Mouse (Mus musculus) layer of hippocampus, postnatal 10 days (tissue): ENCODE data around the gene Fam117a. TPM values are rescaled to one million over a fixed set of nuclear protein-coding genes. Genes with fewer than 3 reads are reported as not detected.

Experiments
- DNase-seq, 2 experiments: peaks; one replicate each; pipeline ENCODE4 v3.0.0; 2021; ENCODE audit warnings: low spot score in 2 of 2
- total RNA-seq, 2 experiments: library from RNA; stranded (reverse); gene quantifications; 2 replicates each; pipeline ENCODE4 v1.2.3; 2021

Fam117a gene
- total RNA-seq, 2 experiments from 2014 or later: 5.8 to 6.5 TPM

DNA sequence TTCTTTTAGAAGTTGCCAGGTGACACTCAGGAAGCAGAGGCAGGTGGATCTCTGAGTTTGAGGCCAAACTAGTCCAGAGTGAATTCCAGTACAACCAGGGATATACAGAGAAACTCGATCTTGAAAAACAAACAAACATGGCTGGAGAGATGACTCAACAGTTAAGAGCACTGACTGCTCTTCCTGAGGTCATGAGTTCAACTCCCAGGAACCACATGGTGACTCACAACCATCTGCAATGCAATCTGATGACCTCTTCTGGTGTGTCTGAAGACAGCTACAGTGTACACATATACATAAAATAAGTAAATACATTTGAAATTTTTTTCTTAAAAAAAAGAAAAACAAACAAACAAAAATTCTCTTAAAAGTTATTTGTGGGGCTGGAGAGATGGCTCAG lies 6.2 kb upstream of the Fam117a start:
- no peak for DNase-seq

DNA sequence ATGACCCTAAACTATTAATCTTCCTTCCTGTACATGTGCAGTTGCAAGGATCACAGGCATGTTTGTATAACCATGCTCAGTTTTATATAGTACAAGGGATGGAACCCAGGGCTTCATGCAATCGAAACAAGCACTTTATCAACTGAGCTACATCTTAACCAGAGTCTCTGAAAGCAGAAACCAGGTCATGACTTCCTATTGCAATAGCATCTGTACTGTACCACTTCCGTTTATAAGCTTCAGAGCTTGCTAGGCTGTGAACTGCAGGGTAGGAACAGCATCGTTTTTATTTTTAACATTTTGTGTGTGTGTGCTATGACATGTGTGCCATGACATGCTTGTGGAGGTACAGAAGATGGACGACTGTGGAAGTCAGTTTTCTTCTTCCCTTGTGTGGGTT lies 3.6 kb upstream of the Fam117a start:
- DNase-seq: no peak

DNA sequence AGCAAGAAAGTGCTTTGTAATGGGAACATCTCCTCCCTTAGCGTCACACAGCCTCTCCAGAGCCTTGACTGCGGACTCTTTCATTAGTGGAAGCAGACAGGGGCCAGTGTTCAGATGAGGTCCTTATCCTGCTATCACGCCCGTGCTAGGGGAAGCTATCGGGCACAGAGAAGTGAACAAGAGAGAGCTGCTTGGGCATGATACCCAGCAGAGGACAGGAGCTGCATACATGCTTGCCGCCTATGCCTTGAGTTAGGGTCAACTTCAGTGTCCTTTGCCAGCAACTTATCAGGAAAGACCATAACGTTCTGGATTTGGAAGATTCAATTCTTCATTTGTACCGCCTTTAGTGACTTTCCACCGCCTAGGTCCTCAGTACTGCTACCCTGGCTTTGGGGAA lies 3.0 kb upstream of the Fam117a start:
- DNase-seq: no peak

DNA sequence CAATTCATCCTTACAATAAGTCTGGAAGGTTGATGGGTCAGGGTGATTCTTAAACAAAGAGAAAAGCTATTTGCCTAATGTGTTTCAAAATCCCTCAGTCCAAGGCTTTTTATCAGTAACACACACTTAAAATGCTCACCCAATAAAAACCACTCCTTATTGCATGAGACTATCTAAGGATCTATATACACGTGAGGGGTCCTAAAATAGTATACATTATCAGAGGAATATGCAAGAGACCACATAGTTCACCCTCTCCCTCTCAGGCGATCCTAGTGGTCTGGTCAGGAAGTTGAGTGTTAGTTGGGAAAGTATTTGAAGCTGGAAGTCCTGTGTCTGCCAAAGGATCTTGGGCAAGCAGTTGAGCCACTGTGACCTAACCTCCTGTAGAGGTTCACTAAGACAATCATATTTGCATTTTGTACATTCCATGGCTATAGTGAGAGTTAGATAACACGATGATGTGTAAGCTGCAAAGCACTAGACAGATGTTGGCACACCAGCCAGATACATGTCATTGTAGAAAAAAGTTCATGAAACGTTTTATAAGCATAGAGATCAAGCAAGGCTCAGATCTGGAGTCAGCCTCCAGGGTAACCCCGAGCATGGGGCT lies 2.3 kb upstream of the Fam117a start:
- no peak for DNase-seq

DNA sequence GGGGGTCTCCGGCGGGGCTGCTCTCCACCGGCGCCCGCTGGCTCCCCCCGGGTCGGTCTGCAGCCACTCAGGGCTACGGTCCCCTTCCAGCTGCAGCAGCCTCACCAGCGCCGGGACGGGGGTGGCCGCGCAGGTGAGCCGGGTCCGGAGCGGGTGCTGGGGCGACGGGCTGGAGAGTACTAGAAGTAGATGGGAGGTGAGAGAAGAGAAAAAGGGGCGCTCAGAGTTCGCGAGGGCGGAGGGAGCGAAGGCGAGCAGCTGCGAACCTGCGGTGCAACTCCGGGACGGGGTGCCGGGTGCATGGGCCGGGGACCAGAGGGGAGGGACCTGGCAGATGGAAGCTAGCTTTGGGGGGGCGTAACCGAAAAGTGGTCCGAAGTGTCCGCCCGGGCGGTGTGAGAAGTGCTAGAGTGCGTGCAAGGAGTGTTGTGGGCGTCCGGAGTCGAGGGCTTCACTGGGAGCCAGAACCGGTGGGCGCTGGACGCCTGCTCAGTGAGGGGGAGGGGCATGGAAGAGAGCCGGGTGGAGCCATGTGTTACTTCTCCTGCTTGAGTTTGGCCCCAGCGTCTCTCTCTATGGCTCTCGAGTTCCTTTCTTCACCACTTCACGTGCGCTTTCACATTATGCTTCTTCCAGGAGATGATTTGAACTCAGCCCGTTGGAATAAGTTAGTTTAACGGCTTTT lies 453 bp downstream of the Fam117a start:
- peak; percentile 34 to 45 for DNase-seq

DNA sequence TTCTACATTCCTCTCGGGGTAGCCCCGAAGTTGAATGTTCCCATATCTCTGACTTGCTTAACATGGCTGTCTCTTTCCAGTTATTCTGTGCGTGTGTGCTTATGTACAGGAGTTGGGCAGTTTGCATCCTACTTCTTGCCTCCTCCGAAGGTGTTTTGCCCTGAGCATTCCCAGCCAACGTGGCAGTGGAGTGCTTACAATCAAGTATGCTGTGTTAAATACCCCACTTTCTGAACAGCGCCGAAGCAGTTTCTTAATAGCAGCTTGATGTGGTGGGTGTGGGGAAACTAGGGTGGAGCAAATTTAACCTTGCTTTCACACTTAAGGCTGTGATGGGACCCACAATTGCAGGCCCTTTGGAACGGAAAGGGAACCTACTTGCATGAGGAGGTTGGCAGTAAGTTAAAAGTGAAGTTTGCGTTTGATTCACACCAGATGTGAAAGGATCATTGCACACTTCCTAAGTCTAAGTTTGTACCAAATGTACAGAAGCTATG lies 1.1 kb downstream of the Fam117a start:
- DNase-seq: no peak

DNA sequence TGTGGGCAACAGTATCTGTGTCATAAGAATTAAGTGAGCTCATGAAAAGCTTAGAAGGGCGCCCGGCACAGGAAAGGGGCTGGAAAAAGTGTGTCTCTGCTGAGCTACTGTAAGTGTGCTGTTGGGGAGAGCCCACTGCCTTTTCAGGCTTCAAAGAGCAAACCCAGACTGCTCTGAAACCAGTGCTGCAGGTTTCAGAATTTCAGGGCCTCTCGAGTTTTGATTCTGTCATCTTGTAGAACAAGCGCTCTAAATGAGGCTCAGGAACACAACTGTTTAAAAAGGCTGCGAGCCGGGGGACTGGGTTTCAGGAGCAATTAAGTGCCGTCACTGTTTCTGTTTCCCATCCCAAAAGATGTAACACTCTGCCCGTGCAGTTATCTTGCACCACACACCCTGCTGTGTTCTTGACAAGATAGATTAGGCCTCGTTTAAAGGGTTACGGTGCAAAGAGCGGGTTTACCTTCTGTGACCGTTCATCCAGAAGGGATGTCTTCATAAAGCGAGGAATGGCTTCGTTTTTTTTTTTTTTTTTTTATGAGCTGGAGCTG lies 2.7 kb downstream of the Fam117a start:
- no peak for DNase-seq

DNA sequence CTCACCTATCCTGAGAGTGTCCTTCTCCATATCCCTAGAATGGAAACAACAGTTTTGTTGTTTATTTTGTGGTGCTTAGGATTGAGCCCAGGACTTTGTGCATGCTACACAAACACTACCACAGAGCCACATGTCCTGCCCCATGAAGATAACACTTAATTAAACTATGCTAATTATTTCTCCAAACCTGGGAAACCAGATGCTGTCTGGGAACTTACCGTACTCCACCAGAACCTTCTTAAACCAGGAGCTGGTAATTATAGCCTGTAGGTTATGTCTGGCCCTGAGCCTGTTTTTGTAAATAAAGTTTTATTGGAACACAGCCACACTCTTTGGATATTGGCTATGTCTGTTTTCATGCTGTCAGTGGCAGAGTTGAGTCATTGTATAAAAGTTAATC lies 3.4 kb downstream of the Fam117a start:
- DNase-seq: no peak

DNA sequence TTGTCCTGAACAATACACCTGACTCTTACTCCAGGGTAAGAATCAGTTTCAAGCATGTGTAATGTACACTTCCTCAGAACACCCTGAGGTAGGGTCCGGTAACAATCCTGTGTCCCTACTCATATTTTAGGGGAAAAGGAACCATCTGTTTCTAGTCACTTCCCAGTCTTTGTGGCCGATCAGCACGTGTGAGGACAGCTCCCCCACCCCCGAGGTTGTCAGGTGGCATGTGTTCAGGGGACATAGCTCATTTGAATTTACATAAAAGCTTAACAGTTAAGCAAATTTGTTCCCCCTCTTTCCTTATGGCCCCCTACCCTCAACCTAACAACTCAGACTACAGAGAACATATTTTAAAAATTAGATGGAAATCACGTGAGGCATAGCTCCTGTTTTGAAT lies 3.8 kb downstream of the Fam117a start:
- no peak for DNase-seq

DNA sequence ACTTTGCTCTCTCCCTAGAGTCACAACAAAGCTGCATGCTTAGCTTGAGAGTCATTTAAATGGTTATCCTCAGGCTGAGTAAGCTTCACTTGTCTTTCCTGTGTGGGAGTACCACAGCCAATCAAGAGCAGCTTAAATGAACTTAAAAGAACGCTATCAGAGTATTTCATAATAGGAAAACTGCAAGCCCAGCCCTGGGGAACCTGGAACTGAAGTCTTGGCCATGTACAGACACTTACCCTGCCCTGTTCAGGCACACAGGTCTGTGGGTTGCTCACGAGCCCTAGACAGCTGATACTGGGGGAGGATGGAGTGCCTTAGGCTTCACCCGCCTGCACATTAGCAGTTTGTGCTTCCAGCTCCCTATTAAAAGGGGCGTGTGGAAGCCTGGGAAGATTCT lies 6.4 kb downstream of the Fam117a start:
- no peak for DNase-seq

DNA sequence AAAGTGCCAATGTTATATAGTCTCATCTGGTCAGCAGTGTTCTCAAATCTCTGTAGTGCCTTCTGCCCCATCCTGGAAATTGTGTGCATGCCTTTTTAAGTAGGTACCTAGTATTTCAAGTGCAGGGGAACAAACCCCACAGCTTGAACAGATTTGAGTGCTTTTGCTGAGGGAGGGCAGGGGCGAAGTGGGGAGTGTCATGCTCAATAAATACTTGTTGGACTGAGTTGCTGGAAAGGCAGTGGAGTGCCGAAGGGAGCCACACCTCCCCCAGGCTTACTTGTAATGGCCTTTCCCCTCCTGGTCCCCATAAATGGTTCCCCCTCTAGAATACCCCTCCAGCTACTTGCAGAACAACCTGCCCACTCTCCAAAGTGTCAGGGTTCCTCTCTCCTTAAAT lies 7.4 kb downstream of the Fam117a start:
- DNase-seq: no peak

DNA sequence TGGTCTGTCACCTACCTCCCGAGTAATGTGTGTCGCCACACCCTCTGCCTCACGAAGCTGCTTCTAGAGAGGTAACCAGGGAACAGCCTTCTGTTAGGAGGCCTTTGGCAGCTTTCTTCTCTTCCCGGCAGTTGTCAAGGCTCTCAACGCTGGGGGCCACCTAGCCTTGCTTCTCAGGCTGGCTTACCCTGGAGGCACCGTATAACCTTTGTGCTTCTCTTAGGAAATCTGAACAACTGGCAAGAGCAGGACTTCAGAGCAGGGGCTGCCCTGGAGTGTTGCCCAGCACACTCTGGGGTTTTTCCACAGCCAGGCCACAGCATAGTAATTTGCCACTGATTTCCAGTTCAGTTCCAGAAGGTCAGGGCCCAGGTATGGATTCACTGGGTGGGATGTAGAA lies 13.5 kb downstream of the Fam117a start:
- no peak for DNase-seq

DNA sequence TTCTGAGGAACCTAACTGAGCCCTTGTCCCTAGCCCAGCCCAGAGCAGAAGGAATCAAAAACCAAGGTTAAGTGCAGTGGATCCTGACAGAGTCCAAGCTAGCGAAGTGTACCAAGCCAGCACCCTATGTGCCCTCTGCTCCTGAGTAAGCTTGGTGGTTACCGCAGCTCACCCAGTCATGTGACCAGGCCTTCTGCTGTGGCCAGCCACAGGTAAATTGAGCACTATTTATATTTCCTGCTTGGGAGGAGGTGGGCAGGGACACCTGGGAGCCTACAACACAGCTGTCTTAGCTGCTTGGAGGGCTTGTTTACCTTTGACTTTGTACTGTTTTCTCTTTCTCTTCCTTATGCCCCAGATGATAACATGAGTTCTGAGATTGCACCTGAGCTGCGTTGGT lies 14.1 kb downstream of the Fam117a start:
- DNase-seq: no peak

DNA sequence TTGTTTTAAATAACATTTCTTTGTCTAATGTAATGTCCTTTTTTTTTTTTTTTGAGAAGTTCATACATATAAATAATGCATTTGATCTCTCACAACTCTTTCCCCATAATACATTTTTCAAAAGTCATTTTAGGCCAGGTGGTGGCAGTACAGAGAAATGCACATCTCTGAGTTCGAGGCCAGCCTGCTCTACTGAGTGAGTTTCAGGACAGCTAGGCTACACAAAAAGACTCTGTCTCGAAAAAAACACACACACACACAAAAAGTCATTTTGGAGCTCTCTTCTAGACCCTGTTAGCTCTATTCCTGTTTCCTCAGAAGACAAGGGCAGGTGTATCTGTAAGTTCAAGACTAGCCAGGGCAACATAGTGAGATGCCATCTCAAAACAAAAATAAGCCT lies 15.9 kb downstream of the Fam117a start:
- no peak for DNase-seq

DNA sequence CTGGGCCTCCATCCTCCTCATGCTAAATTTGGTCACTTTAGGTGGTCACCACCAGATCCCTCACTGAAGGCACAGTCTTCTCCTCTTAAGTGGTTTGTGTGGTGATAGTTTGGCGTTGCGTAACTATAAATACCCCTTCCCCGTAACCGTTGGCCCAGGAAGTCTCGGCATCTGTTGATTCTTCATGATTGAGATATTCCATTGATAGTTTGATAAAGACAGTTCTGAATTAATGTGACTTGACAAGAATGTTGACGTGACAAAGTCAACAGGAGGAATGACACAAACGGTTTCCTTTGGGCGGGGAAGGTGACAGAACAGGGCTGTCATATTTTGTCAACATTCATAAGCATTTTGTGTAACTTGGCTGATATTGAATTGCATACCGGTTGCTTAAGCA lies 16.4 kb downstream of the Fam117a start:
- DNase-seq: no peak

DNA sequence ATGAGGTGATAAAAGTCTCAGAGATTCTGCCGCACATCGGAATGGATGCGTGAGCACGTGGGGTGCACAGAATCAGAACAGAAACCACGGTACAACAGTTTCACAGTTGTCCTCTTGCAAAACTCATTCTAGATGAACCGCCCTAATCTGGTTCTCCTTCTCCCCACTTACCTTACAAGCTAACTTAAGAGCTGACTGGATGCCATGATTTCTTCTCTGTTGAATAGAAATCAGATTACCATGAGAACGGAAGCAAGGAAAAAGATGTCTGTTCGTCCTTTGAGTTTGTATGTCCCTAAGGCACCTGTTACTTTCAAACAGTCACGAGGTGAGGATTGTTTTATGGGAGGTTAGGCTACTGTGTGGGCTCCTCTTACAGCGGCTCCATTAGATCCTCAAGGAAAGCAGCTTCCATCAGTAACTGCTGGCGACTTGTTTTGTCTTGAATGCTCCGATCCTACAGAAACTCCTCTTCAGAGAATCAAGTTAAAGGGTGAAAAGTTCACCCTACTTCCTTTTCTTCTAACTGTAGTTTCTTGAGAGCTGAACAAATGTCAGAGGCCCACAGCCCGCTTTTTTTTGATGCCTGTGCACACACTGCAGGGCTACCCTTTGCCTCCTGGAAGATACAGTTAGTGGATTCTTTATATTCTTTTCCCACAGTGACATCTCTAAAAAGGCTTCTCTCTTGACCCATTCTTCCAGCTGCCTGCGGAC lies 17.6 kb downstream of the Fam117a start:
- DNase-seq: no peak

DNA sequence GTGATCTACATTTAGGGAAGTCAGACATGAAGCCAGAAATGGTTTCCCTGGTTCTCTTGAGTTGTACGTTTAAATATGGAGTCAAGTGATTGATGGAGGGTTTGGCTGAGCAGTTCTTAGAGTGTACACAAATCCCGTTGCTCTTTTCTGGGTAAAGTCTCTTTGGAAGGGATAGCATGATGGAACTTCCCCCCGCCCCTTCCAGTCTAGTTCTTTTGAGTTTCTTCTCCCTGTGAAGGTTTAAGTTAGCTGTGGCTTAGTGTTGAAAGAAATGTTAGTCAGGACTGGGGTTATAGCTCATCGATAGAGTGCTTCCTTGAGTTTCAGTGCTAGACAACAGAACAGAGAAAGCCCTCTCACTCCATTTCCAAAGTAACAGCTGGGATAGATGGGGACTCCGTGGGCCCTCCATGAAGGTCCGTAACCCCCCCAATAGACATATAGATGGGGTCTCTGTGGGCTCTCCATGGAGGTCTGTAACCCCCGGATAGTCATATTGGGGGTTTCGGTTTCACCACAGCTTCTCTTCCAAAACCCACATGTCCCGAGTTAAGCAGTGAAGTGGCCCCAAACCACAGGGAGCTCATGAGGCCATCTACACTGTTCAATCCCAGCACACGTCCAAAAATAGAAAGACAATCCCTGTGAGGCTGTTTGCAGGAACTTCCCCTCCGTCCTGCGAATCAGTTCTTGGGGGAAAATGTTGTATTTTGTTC lies 18.3 kb downstream of the Fam117a start:
- DNase-seq: no peak

DNA sequence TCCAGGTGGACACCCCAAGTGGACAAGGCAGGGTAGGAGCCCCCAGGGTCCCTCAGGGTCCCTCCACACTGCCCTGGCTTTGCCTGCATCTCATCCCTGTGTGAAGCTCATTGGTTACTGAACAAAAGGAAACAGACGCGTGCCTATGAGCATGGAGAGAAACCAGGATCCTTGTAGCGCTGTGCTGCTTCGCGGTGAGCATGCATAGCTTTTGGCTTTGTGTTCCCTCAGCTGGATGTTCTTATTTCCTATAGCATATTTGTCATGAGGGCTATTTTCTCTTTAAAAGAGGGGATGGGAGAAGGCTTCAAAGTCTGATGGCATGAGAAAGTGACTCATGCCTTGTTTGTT lies 18.8 kb downstream of the Fam117a start:
- DNase-seq: no peak

DNA sequence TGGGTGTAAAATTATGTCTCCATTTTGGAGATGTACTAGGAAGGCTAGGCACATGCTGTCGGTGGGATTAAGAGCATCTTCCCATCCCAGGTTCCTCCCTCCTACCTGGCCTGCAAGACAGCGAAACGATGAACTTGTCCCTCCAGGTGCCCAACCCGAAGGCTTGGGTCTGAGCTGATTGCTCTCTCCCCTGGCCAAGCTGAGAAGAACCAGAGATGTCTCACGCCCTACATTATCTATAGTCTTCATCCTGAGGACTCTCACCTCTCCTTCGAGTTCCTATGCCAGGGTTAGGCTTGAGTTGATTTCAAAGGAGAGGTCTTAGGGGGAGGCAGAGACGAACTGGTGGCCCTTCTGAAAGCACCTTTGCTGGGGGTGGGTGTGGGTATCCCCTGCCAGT lies 19.2 kb downstream of the Fam117a start:
- no peak for DNase-seq

DNA sequence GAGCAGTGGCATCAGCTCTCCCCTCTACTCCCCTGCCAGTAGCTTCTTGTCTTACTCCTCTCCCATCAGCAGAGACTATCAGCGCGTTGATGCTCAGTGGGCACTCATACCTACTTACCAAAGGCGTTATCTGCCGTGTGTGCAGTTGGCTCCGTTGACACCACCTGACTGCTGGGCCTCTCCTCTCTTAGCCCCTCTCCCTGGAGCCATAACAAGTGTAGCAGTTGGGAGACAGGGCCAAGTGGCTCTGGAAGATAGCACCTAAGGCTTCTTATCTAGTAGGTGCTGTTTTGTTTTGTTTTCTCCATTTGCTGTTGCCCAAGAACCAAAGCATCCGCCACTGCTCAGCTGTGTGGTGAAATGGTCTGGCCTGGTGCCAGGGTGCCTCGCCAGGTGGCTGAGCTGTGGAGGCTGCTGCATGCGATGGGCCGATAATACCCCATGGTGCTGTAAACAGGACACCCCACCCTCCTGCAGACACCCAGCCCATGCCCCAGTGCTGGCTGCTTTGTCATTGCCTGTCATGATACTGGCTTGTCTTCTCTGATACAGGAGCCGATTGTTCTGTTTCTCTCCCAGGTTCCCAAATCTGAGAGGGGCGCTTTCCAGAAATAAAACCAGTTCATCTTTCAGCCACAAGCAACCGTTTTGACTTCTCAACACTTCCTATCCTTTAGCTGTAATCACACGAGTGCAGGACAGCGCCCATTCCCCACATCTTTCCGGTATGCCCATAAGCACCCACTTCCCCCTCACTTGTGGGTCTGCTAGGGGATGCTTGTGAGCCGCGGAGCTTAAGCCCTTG lies 19.9 kb downstream of the Fam117a start:
- DNase-seq: peak in 1 of 2 experiments; percentile 47

DNA sequence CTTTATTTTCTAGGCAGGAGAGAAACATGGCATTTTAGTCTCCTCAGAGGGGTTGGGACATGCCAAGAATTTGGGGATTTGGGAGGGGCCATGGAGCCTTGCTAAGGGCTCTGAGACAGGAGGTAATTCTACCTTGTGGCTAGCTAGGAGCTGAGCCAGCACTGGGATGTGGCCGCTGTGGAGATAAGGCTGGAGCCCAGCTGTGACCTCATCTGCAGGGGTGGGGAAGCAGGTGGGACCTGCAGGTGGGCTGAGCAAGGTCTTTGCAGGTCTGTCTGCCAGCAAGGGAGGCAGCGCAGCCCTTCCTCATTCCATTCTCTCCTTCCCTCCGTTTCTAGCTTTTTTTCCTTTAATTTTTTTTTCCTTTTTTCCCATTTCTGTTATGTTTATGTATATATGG lies 21.4 kb downstream of the Fam117a start:
- DNase-seq: no peak
